Mouse (Mus musculus): ENCODE data around the gene Vmn2r98. TPM values are rescaled to one million over a fixed set of nuclear protein-coding genes. Genes with fewer than 3 reads are reported as not detected.

The Vmn2r98 gene
- polyA plus RNA-seq (2015; fragmentation: Nextera tagmentation; extraction: Ambion mirVana): not detected in 2 replicates

DNA sequence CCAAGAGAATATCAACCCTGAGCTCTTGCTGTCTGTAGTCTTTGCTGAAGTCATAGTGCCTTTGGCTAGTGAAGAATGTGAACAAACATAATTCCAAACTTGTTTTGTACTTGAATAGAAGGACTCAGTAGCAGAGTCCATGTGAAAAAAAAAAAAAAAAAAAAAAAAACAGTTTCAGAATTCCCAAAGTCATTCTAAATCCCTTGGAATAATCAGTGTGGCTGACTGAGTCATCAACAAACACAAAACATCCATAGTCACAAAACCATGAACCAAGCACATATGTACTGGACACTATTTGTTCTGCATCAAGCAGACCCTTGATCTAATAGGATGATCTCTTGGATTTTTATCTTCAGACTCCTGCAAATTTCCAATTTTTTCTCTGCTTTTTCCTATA lies at the start of gene Vmn2r98:
Gene Vmn2r98 (plus strand): TSS at position 301 of the 400 bp plus-strand sequence.

Other genes starting within 250 kb of the Vmn2r98 start
- gene Vmn2r97, start 139.2 kb upstream of the Vmn2r98 start, polyA plus RNA-seq (2015; fragmentation: Nextera tagmentation; extraction: Ambion mirVana): 0.04 and 0.09 TPM in 2 replicates

Data from skeletal muscle tissue, postnatal 0 days (tissue).